Mouse (Mus musculus) splenic B cell, adult 2 months (primary cell): Measurements from ENCODE around the gene Gys2.

ENCODE experiments used
- DNase-seq: peaks from one replicate; pipeline ENCODE4 v3.0.0-alpha.2; 2011; ENCODE audit warnings: low read depth, low spot score
- H3K27me3 ChIP-seq: 2 replicates; pipeline ENCODE4 v1.6.1; 2012; ENCODE audit warnings: mild to moderate bottlenecking, low read length, moderate library complexity, mixed read lengths; ENCODE audit not compliant: control insufficient read depth, poor library complexity, insufficient read depth, severe bottlenecking
- H3K36me3 ChIP-seq: 2 replicates; pipeline ENCODE4 v1.6.1; 2012; ENCODE audit warnings: mild to moderate bottlenecking, low read length, moderate library complexity, mixed read lengths; ENCODE audit not compliant: control insufficient read depth, poor library complexity, insufficient read depth, severe bottlenecking

Gys2 gene

GRCm38 (mm10) chr6:142412906-142413491 lies 59.9 kb downstream of the Gys2 start, which contains the start of gene Spx:
Gene Spx, plus strand, starts transcription at chr6:142413441.
- no peaks in the 10 kb centered on the region for H3K27me3 ChIP-seq
- no peak for DNase-seq

DNA sequence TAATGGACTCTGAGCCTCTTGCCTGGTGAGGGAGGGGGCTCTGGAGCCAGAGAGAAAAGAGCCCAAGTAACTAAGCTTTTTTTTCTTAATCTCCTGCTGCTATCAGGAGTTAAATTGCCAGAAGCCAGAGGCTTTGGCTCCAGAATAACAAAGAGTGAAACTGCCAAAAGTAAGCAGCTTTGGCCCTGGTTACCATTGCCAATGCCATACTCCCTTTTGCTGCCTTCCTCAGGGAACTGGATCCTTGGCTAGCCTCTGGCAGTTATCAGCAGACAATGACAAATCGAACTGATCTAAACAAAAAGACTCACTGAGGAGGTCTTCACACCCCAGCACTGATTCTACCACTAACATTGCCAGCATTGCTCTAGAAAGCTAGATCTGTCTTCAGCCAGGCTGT lies 61.8 kb downstream of the Gys2 start:
- H3K27me3 ChIP-seq = no peaks in the 10 kb centered on the region
- no peak for DNase-seq
- H3K36me3 ChIP-seq = no peaks in the 10 kb centered on the region

More at GRCm38 (mm10) chr6:142412906-142413491, 59.9 kb downstream of the Gys2 start, which contains the start of gene Spx:
- no peaks in the 10 kb centered on the region for H3K36me3 ChIP-seq

DNA sequence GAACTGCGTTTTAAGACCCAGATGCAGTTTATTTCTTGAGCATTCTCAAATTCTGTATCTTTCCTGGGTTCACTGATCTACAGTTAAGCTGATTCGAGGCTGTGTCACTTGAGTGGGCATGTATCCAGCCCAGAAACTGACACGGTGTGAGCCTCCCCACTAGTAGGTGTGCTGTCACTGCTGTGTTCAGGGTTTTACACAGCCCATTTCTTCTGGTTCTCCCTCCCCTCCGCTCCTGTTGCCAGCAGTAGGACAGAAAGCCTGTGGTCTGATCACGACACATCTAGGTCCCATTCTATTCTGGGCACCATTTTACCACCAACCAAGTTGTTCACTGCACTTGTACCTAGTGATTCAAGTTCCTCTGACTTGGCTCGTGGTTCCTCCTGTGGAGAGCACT lies 77.2 kb downstream of the Gys2 start:
- no peaks in the 10 kb centered on the region for H3K27me3 ChIP-seq
- no peak for DNase-seq
- peaks cover 5% of the 10 kb centered on the region; the same call in 1 of the 2 replicates for H3K36me3 ChIP-seq

GRCm38 (mm10) chr6:142394669-142395068 lies 78.2 kb downstream of the Gys2 start:
- H3K36me3 ChIP-seq = no peaks in the 10 kb centered on the region; the same call in 1 of the 2 replicates
- no peak for DNase-seq
- no peaks in the 10 kb centered on the region for H3K27me3 ChIP-seq

DNA sequence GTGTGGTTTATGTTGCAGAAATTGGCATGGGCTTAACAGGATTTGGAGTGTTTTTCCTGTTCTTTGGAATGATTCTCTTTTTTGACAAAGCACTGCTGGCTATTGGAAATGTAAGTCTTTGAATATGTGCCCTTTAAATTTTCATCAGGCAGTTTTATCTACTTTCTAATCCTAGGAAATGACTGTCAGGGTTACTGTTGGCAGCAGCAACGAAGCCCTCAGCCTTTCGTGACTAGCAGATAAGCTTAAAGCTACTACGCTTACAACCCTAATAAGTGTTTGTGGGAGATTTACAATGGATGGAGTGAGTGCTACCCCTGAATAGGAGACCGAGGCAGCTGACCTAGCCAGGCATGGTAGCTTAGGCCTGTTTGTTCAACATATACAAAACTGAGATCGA lies 80.6 kb downstream of the Gys2 start:
- H3K36me3 ChIP-seq = no peaks in the 10 kb centered on the region; the same call in 1 of the 2 replicates
- no peak for DNase-seq
- no peaks in the 10 kb centered on the region for H3K27me3 ChIP-seq

DNA sequence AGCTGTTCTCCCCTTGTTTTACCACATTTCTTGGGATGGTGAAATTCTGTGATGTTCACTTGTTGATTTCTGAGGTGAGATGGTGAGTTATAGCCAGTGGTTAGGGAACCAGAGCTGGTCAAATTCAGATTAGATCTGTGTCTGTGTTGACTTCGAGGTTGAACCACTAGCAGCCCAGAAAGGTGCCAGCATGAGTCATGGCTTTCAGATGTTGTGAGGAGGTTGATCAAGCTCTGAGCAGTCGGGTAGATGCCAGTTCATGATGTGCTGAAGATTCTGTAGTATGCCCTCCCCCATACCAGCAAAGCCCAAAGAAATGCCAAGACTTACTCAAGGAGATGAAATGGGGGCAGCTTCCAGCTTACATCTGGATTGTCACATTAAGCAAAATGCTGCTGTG lies 83.8 kb downstream of the Gys2 start:
- H3K27me3 ChIP-seq = no peaks in the 10 kb centered on the region
- DNase-seq = no peak

DNA sequence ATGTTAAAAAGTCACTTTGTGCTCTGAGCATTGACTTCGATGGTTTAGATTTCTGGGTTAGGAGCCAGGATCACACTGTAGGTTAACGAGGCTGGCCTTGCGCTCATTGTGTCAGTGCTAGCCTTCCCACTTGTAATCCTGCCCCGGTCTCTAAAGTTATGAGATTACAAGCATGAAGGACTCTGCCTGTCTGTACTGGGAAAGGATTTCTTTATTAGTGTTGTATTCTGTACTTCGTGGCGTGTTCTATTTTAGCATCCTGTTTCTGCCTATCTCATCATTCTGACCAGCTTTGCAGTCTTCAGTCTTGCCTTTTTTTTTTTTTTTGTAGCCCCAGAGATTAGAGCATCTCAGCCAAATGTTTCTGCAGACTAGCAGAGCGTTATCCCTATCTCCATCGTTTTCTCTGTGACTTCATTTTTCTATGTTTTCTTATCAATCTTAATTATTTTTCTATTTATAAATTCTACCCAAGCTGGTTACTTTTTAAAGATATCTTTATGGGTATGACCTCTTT lies 85.1 kb downstream of the Gys2 start:
- H3K36me3 ChIP-seq = no peaks in the 10 kb centered on the region
- DNase-seq = no peak

More for the DNA sequence above, 83.8 kb downstream of the Gys2 start:
- no peaks in the 10 kb centered on the region; the same call in 1 of the 2 replicates for H3K36me3 ChIP-seq

DNA sequence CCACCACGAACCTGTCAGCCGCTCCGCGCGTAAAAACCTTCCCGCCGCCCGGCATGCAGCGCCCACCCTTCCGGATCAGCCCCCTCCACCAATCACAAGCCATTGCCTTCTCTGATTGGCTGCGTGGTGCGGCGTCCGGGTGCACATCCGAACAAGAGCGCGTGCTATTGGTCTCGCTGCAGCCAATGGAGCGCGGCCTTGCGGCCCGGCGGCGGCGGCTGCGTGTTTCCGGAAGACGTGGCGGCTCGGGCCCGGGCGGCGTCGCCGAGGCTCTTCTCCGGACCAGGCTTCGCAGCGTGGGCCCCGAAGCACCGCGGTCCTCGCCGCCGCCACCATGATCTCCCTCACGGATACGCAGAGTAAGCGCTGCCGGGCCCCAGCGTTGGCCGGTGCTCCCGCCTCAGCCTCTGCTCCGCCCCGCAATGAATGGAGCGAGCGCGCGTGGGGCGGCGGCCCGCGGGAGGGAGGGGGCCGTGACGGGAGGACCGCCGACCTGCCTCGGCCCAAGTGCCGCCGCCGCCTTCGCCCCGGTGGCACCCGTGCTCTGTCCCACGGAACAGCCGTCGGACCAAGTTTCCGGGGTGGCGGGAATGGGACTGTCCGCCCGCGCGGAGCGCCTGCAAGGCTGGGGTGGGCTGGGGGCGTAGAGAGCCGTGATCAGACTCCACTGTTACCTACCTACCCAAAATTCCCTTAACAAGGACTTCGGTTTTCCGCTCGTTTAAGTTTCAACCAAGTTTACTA lies 85.7 kb downstream of the Gys2 start, which contains the start of the genes Recql and Golt1b:
TSS of gene Recql (minus strand) at position 77 of the 744 bp plus-strand sequence.
TSS of gene Golt1b (plus strand) at position 211 of the 744 bp plus-strand sequence.
- no peaks in the 10 kb centered on the region for H3K36me3 ChIP-seq
- H3K27me3 ChIP-seq = no peaks in the 10 kb centered on the region
- DNase-seq = peak; percentile 99

More for the DNA sequence above, 85.1 kb downstream of the Gys2 start:
- no peaks in the 10 kb centered on the region for H3K27me3 ChIP-seq

GRCm38 (mm10) chr6:142386285-142387010 lies 86.5 kb downstream of the Gys2 start:
- Histone ChIP-seq H3K36me3 (no peaks in the 10 kb centered on the region), H3K27me3 (no peaks in the 10 kb centered on the region)
- DNase-seq = no peak

- Histone ChIP-seq H3K27me3 (no peaks in the 10 kb centered on the region), H3K36me3 (no peaks in the 10 kb centered on the region)
- no peak for DNase-seq
These were observed 88.4 kb downstream of the Gys2 start for GRCm38 (mm10) chr6:142384521-142384920.

DNA sequence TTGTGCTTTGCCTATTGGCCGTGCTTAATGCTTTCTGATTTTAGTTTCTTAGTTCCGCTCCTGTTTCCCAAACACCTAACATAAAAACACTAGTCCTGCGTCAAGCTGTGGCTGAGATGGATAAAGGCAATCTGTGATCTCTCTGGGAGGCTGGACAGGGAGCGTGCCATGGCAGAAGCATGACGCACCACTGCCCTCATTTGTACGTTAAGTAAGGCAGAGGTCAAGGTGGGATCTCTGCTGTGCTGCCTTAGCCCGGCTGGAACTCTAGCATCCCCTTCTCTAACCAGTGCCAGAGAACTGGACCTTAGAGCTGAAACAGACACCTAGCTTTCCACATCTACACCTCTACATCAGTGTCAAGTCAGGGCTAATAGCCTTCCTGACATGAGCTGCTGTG lies 91.3 kb downstream of the Gys2 start:
- no peaks in the 10 kb centered on the region; the same call in 1 of the 2 replicates for H3K36me3 ChIP-seq
- DNase-seq = no peak

DNA sequence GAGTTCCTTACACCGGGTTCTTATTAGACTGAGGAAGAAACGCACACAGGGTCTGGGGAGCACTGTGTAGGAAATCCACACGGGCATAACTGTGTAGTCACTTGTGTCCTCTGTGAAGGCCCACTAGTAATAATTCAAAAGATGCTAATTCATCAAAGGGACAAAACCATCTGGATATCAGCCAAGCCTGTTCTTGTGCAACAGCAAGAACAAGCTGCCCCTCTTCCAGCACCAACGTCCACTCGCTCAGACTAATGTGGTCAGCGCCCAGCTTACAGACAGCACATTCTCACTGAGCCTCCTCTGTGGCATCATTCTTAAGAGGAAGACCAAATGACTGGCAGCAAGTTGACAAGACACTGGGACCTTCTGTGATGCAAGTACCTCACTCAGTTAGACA lies 92.9 kb downstream of the Gys2 start:
- no peaks in the 10 kb centered on the region for H3K27me3 ChIP-seq
- no peak for DNase-seq
- peaks cover 3% of the 10 kb centered on the region for H3K36me3 ChIP-seq

More for the DNA sequence above, 91.3 kb downstream of the Gys2 start:
- H3K27me3 ChIP-seq = no peaks in the 10 kb centered on the region

GRCm38 (mm10) chr6:142378576-142379330 lies 94.2 kb downstream of the Gys2 start:
- Histone ChIP-seq H3K36me3 (peaks cover 7% of the 10 kb centered on the region), H3K27me3 (no peaks in the 10 kb centered on the region)

GRCm38 (mm10) chr6:142377081-142377480 lies 95.8 kb downstream of the Gys2 start:
- Histone ChIP-seq H3K36me3 (peaks cover 9% of the 10 kb centered on the region), H3K27me3 (no peaks in the 10 kb centered on the region)
- DNase-seq = no peak

More at GRCm38 (mm10) chr6:142378576-142379330, 94.2 kb downstream of the Gys2 start:
- DNase-seq = no peak
